ENCODE assay signal across 7 mouse cellular contexts in genomic region chr5:115238729-115239195, GRCm38 (mm10). TPM values are rescaled to one million over a fixed set of nuclear protein-coding genes. Genes with fewer than 3 reads are reported as not detected.
DNase-seq lines count a peak whose midpoint lies in the region; ATAC-seq and TF ChIP-seq lines count a peak whose summit lies in the region.

No protein-coding gene starts in this region.

- no peak; the same call in 1 of the 2 replicates for TF ChIP-seq POLR2A in CH12.LX (IDR thresholded peaks at IDR 0.05; ENCODE audit: low read depth, low read length)
- no peak for TF ChIP-seq POLR2A in bone marrow, adult 2 months (IDR thresholded peaks at IDR 0.05; ENCODE audit: borderline replicate concordance, control insufficient read depth, low read depth, low read length)
- no peak for TF ChIP-seq POLR2A in small intestine, adult 2 months (IDR thresholded peaks at IDR 0.05; ENCODE audit: low read depth, low read length)

- no peak for TF ChIP-seq EP300 in CH12.LX (IDR thresholded peaks at IDR 0.05; ENCODE audit: low read length)

- H3K27ac ChIP-seq in CH12.LX (ENCODE audit: insufficient read depth, low read depth), result no peak overlapping the region
- no peak overlapping the region for H3K27ac ChIP-seq in bone marrow, adult 2 months (ENCODE audit: control insufficient read depth, insufficient read depth, low read depth, low read length, poor library complexity)
- H3K27ac ChIP-seq in heart, embryonic 13.5 days (replicated peaks), result no peak overlapping the region
- no peak overlapping the region for H3K27ac ChIP-seq in limb, embryonic 10.5 days
- no peak overlapping the region for H3K27ac ChIP-seq in small intestine, adult 2 months (ENCODE audit: insufficient read depth, low read depth, low read length)

- H3K4me2 ChIP-seq in CH12.LX (ENCODE audit: insufficient read depth, low read depth, poor library complexity, severe bottlenecking), result peak overlapping the region; percentile 72
- peak overlapping the region; percentile 95 for H3K4me2 ChIP-seq in heart, embryonic 13.5 days

- peaks cover 40 to 45% of the 10 kb centered on the region in 2 experiments for H3K36me3 ChIP-seq in CH12.LX (replicated peaks in 1 of 2; ENCODE audit: control insufficient read depth in 1 of 2, insufficient read depth in 1 of 2, low read length in 1 of 2)
- peaks cover 42% of the 10 kb centered on the region for H3K36me3 ChIP-seq in heart, embryonic 13.5 days
- H3K36me3 ChIP-seq in limb, embryonic 10.5 days, result peaks cover 42% of the 10 kb centered on the region
- peaks cover 37% of the 10 kb centered on the region for H3K36me3 ChIP-seq in small intestine, adult 2 months (ENCODE audit: control insufficient read depth, insufficient read depth, low read length)

- H3K4me1 ChIP-seq in CH12.LX (ENCODE audit: control insufficient read depth in 1 of 2, insufficient read depth in 2 of 2), result peaks cover 0 to 9% of the 10 kb centered on the region in 2 experiments; a peak in 2 of 4 replicates
- no peaks in the 10 kb centered on the region; the same call in 1 of the 2 replicates for H3K4me1 ChIP-seq in bone marrow, adult 2 months (ENCODE audit: control insufficient read depth, insufficient read depth, low read length)
- peaks cover 13% of the 10 kb centered on the region for H3K4me1 ChIP-seq in heart, embryonic 13.5 days
- peaks cover 43% of the 10 kb centered on the region for H3K4me1 ChIP-seq in limb, embryonic 10.5 days
- 0 out of 2 replicates have a peak, but pooled peaks cover 2% of the 10 kb centered on the region for H3K4me1 ChIP-seq in small intestine, adult 2 months (ENCODE audit: control insufficient read depth, insufficient read depth, insufficient read length, low read length)

- peak overlapping the region; percentile 54 to 95 (median 90) for H3K4me3 ChIP-seq in CH12.LX (replicated peaks in 1 of 3; ENCODE audit: low read depth in 2 of 3, low read length in 2 of 3, poor library complexity in 1 of 3)
- peak overlapping the region; percentile 12 for H3K4me3 ChIP-seq in bone marrow, adult 2 months (replicated peaks; ENCODE audit: control insufficient read depth, low read depth, low read length)
- H3K4me3 ChIP-seq in heart, embryonic 13.5 days, result peak overlapping the region; percentile 90
- peak overlapping the region; percentile 74 for H3K4me3 ChIP-seq in limb, embryonic 10.5 days
- H3K4me3 ChIP-seq in small intestine, adult 2 months (ENCODE audit: low read depth, low read length), result peak overlapping the region; percentile 15; the same call in 1 of the 2 replicates

- no peak for ATAC-seq in heart, embryonic 13.5 days (ENCODE audit: extremely low read depth, insufficient number of reproducible peaks, low FRiP score, low TSS enrichment)

- in situ Hi-C loops in CH12.LX (cut with MboI; ENCODE audit: low pct_ligation_motif_present, low pct_unique_long_range_greater_than_20kb, low sequenced_read_pairs), result loop anchor here (5.0 kb wide), 2 partner anchors 111 to 261 kb away; no protein-coding TSS in a partner anchor

- dilution Hi-C loops in CH12.LX (cut with MboI; ENCODE audit: extremely low pct_ligation_motif_present, extremely low pct_unique_long_range_greater_than_20kb, low sequenced_read_pairs), result no loop called here

- DNase-seq in CH12.LX (ENCODE audit: extremely low read depth), result peak; percentile 14
- DNase-seq in limb, embryonic 10.5 days (ENCODE audit: low spot score), result no peak
- no peak for DNase-seq in layer of hippocampus, postnatal 36 days
- no peak for DNase-seq in thymus, postnatal 14 days

- H3K9me3 ChIP-seq in CH12.LX (replicated peaks; ENCODE audit: low read length), result no peaks in the 10 kb centered on the region
- no peaks in the 10 kb centered on the region for H3K9me3 ChIP-seq in heart, embryonic 13.5 days
- H3K9me3 ChIP-seq in limb, embryonic 10.5 days (replicated peaks), result no peaks in the 10 kb centered on the region

- WGBS in bone marrow, adult 2 months, result 13% methylated on average over 11 of the region's 11 CpGs
- WGBS in heart, embryonic 13.5 days, result 7% methylated on average over 11 of the region's 11 CpGs
- whole genome bisulfite sequencing in limb, embryonic 10.5 days, result 5% methylated on average over 11 of the region's 11 CpGs
- WGBS in small intestine, adult 2 months, result 8% methylated on average over 11 of the region's 11 CpGs

- no peak for TF ChIP-seq CTCF in CH12.LX (conservative IDR thresholded peaks at IDR 0.05 in 1 of 2, IDR thresholded peaks at IDR 0.05 in 1 of 2; ENCODE audit: low read depth in 2 of 2, low read length in 2 of 2)
- TF ChIP-seq CTCF in bone marrow, adult 2 months (IDR thresholded peaks at IDR 0.05; ENCODE audit: control insufficient read depth, insufficient read depth, low read length), result no peak
- no peak for TF ChIP-seq CTCF in small intestine, adult 2 months (IDR thresholded peaks at IDR 0.05; ENCODE audit: extremely low read depth, insufficient read length, insufficient replicate concordance, low read depth, low read length)

- H3K9ac ChIP-seq in CH12.LX (ENCODE audit: insufficient read depth, low read depth), result peak overlapping the region; percentile 42
- peak overlapping the region; percentile 91 for H3K9ac ChIP-seq in heart, embryonic 13.5 days

- H3K27me3 ChIP-seq in CH12.LX (replicated peaks), result no peaks in the 10 kb centered on the region
- peaks cover 11% of the 10 kb centered on the region for H3K27me3 ChIP-seq in heart, embryonic 13.5 days (replicated peaks)
- H3K27me3 ChIP-seq in limb, embryonic 10.5 days (ENCODE audit: low read depth, poor library complexity, severe bottlenecking), result peaks cover 14% of the 10 kb centered on the region
- no peaks in the 10 kb centered on the region for H3K27me3 ChIP-seq in small intestine, adult 2 months (ENCODE audit: control insufficient read depth, insufficient read depth, low read length)

- peaks cover 19% of the 10 kb centered on the region for H3K79me2 ChIP-seq in CH12.LX (replicated peaks; ENCODE audit: control insufficient read depth, extremely low read depth, insufficient read depth, poor library complexity, severe bottlenecking)

- TF ChIP-seq RAD21 in CH12.LX (IDR thresholded peaks at IDR 0.05; ENCODE audit: low read depth, low read length), result no peak

TF ChIP-seq in CH12.LX, 34 proteins besides CTCF, POLR2A, EP300 and RAD21 (continues in another document):
- no peak for TF ChIP-seq ELF1 (IDR thresholded peaks at IDR 0.05; ENCODE audit: low read depth, low read length)
- TF ChIP-seq RCOR1 (conservative IDR thresholded peaks at IDR 0.05; ENCODE audit: low read depth, low read length), result no peak
- no peak for TF ChIP-seq E2F4 (IDR thresholded peaks at IDR 0.05; ENCODE audit: insufficient replicate concordance, low read depth, low read length)
- TF ChIP-seq TBP (conservative IDR thresholded peaks at IDR 0.05; ENCODE audit: low read depth, low read length), result no peak
- TF ChIP-seq USF2 (conservative IDR thresholded peaks at IDR 0.05; ENCODE audit: low read depth, low read length), result no peak
- TF ChIP-seq JUN (IDR thresholded peaks at IDR 0.05; ENCODE audit: insufficient read depth, low read depth, low read length), result no peak
- no peak for TF ChIP-seq NELFE (IDR thresholded peaks at IDR 0.05; ENCODE audit: low read depth, low read length)
- TF ChIP-seq CHD1 (IDR thresholded peaks at IDR 0.05; ENCODE audit: low read depth, low read length), result no peak
- TF ChIP-seq MAX (IDR thresholded peaks at IDR 0.05; ENCODE audit: low read length), result no peak
- no peak for TF ChIP-seq POLR2AphosphoS2 (IDR thresholded peaks at IDR 0.05; ENCODE audit: low read depth, low read length)

RNA-seq across cellular contexts. Expression of gene Pop5, which starts 3.1 kb away (rescaled TPM):
- total RNA-seq in CH12.LX (2012; rRNA removed) (236 and 301 TPM in 2 replicates), CH12.LX (2014; rRNA removed) (156 and 161 TPM in 2 replicates)
- polyA plus RNA-seq in CH12.LX (2012; ENCODE audit: insufficient read length, low read depth), result 127 and 163 TPM in 2 replicates
- 67.1 and 96.1 TPM in 2 replicates for polyA plus RNA-seq in bone marrow, adult 2 months (2011; ENCODE audit: insufficient read depth, insufficient read length, low replicate concordance, missing spikeins)
- polyA plus RNA-seq in heart, embryonic 13.5 days (2015; fragmentation: Nextera tagmentation; extraction: Ambion mirVana), result 63.6 and 73.0 TPM in 2 replicates
- polyA plus RNA-seq in limb, embryonic 10.5 days (2016; fragmentation: Nextera tagmentation; extraction: Ambion mirVana), result 130 and 157 TPM in 2 replicates
- 68.6 and 74.5 TPM in 2 replicates for polyA plus RNA-seq in small intestine, adult 2 months (2012; rRNA removed)
- total RNA-seq in layer of hippocampus, postnatal 36 days (2021), result 100 to 1,000 TPM; 117 to 122 TPM

RNA-seq across cellular contexts. Expression of gene Rnf10, which starts 33.9 kb away (rescaled TPM):
- total RNA-seq in CH12.LX (2012; rRNA removed) (63.6 and 68.5 TPM in 2 replicates), CH12.LX (2014; rRNA removed) (38.5 and 39.9 TPM in 2 replicates)
- polyA plus RNA-seq in CH12.LX (2012; ENCODE audit: insufficient read length, low read depth), result 154 and 187 TPM in 2 replicates
- polyA plus RNA-seq in bone marrow, adult 2 months (2011; ENCODE audit: insufficient read depth, insufficient read length, low replicate concordance, missing spikeins), result 165 and 203 TPM in 2 replicates
- polyA plus RNA-seq in heart, embryonic 13.5 days (2015; fragmentation: Nextera tagmentation; extraction: Ambion mirVana), result 111 and 121 TPM in 2 replicates
- 159 and 160 TPM in 2 replicates for polyA plus RNA-seq in limb, embryonic 10.5 days (2016; fragmentation: Nextera tagmentation; extraction: Ambion mirVana)
- 80.5 and 148 TPM in 2 replicates for polyA plus RNA-seq in small intestine, adult 2 months (2012; rRNA removed)
- 100 to 1,000 TPM; 238 to 245 TPM for total RNA-seq in layer of hippocampus, postnatal 36 days (2021)

RNA-seq across cellular contexts. Expression of gene Coq5, which starts 40.7 kb away (rescaled TPM):
- 46.7 and 46.8 TPM in 2 replicates for total RNA-seq in CH12.LX (2012; rRNA removed)
- total RNA-seq in CH12.LX (2014; rRNA removed), result 41.9 and 46.7 TPM in 2 replicates
- polyA plus RNA-seq in CH12.LX (2012; ENCODE audit: insufficient read length, low read depth), result 42.3 and 43.9 TPM in 2 replicates
- 24.4 and 32.9 TPM in 2 replicates for polyA plus RNA-seq in bone marrow, adult 2 months (2011; ENCODE audit: insufficient read depth, insufficient read length, low replicate concordance, missing spikeins)
- polyA plus RNA-seq in heart, embryonic 13.5 days (2015; fragmentation: Nextera tagmentation; extraction: Ambion mirVana), result 67.1 and 70.2 TPM in 2 replicates
- polyA plus RNA-seq in limb, embryonic 10.5 days (2016; fragmentation: Nextera tagmentation; extraction: Ambion mirVana), result 54.1 and 57.2 TPM in 2 replicates
- 4.8 and 6.6 TPM in 2 replicates for polyA plus RNA-seq in small intestine, adult 2 months (2012; rRNA removed)
- 10 to 100 TPM; 38.0 to 40.0 TPM for total RNA-seq in layer of hippocampus, postnatal 36 days (2021)

RNA-seq across cellular contexts. Expression of gene Cabp1, which starts 44.6 kb away (rescaled TPM):
- total RNA-seq in CH12.LX (2012; rRNA removed) (0.71 and 1.7 TPM in 2 replicates), CH12.LX (2014; rRNA removed) (0.38 and 0.59 TPM in 2 replicates)
- 1.7 and 1.8 TPM in 2 replicates for polyA plus RNA-seq in CH12.LX (2012; ENCODE audit: insufficient read length, low read depth)
- polyA plus RNA-seq in bone marrow, adult 2 months (2011; ENCODE audit: insufficient read depth, insufficient read length, low replicate concordance, missing spikeins), result not detected in 2 replicates
- 0.53 and 0.60 TPM in 2 replicates for polyA plus RNA-seq in heart, embryonic 13.5 days (2015; fragmentation: Nextera tagmentation; extraction: Ambion mirVana)
- 1.9 and 2.6 TPM in 2 replicates for polyA plus RNA-seq in limb, embryonic 10.5 days (2016; fragmentation: Nextera tagmentation; extraction: Ambion mirVana)
- polyA plus RNA-seq in small intestine, adult 2 months (2012; rRNA removed), result 0.89 and 1.0 TPM in 2 replicates
- total RNA-seq in layer of hippocampus, postnatal 36 days (2021), result 100 to 1,000 TPM; 122 to 139 TPM

Comparison
In these comparisons a context has a peak if more than half of its experiments do, and no peak if none do; other contexts are left out.
1. H3K4me3 ChIP-seq: peak in every context shown above with its lines; median percentile 90 in CH12.LX; 90 in heart, embryonic 13.5 days; 74 in limb, embryonic 10.5 days; 15 in small intestine, adult 2 months; 12 in bone marrow, adult 2 months.